Mouse (Mus musculus): ENCODE measurements around the gene Flot1.

- no peak for TF ChIP-seq CTCF (IDR thresholded peaks at IDR 0.05; ENCODE audit: borderline replicate concordance, insufficient read depth, low read depth, low read length)
- TF ChIP-seq POLR2A (IDR thresholded peaks at IDR 0.05; ENCODE audit: borderline replicate concordance, insufficient read depth, low read length): no peak
These were observed 10.7 kb upstream of the Flot1 start for GRCm38 (mm10) chr17:35812307-35812706.
